Mouse (Mus musculus) forebrain, embryonic 11.5 days (tissue): ENCODE results near the gene Ube2e2. TPM values are rescaled to one million over a fixed set of nuclear protein-coding genes. Genes with fewer than 3 reads are reported as not detected.
"Not testable (repeated sequence)": the region's sequence is repeated elsewhere in the genome, so short reads cannot be mapped to it uniquely, and the experiment has no call there.

Experiments used
- ATAC-seq: fragments of 200-750 bp; cut with Nextera tagmentation; replicated peaks from 2 replicates; pipeline ENCODE4 v1.8.0; 2017; ENCODE audit warnings: moderate TSS enrichment; ENCODE audit not compliant: low FRiP score
- DNase-seq: peaks from one replicate; pipeline ENCODE4 v3.0.0-alpha.2; 2017; ENCODE audit warnings: low spot score
- H3K27ac ChIP-seq: fragments of 300-500 bp; sonication (generic); 2 replicates; pipeline ENCODE4 v1.5.1; 2014; ENCODE audit warnings: low read depth, low read length
- H3K27me3 ChIP-seq: fragments of 300-500 bp; sonication (generic); 2 replicates; pipeline ENCODE4 v1.6.1; 2014; ENCODE audit warnings: mild to moderate bottlenecking, low read length, mixed read lengths; ENCODE audit not compliant: control insufficient read depth, insufficient read depth
- H3K36me3 ChIP-seq: fragments of 300-500 bp; sonication (generic); 2 replicates; pipeline ENCODE4 v1.6.1; 2014; ENCODE audit warnings: mild to moderate bottlenecking, low read length, moderate library complexity, mixed read lengths; ENCODE audit not compliant: control insufficient read depth, insufficient read depth
- H3K4me1 ChIP-seq: fragments of 300-500 bp; sonication (generic); replicated peaks from 2 replicates; pipeline ENCODE4 v1.6.1; 2014; ENCODE audit warnings: low read length, mixed read lengths; ENCODE audit not compliant: control insufficient read depth, insufficient read depth
- H3K4me2 ChIP-seq: fragments of 300-500 bp; sonication (generic); 2 replicates; pipeline ENCODE4 v1.6.1; 2014; ENCODE audit warnings: low read depth, mild to moderate bottlenecking, low read length, moderate library complexity, mixed read lengths; ENCODE audit not compliant: severe bottlenecking
- H3K4me3 ChIP-seq: fragments of 300-500 bp; sonication (generic); 2 replicates; pipeline ENCODE4 v1.5.1; 2014; ENCODE audit warnings: low read depth, low read length
- H3K9ac ChIP-seq: fragments of 300-500 bp; sonication (generic); 2 replicates; pipeline ENCODE4 v1.6.1; 2014; ENCODE audit warnings: low read length
- H3K9me3 ChIP-seq: fragments of 300-500 bp; sonication (generic); 2 replicates; pipeline ENCODE4 v1.6.1; 2016; ENCODE audit warnings: low read length, mixed read lengths; ENCODE audit not compliant: control insufficient read depth
- WGBS: fragments of 180-500 bp; shearing (Covaris S2); extraction: QIAGEN DNeasy Blood & Tissue Kit; methylation state at CpG from one replicate; pipeline ENCODE4 v1.1.7; 2014; 5-methylcytosine and 5-hydroxymethylcytosine counted together
- polyA plus RNA-seq: library from polyadenylated mRNA; unstranded; fragments of >200 nt; fragmentation: Nextera tagmentation; extraction: Ambion mirVana; gene quantifications from 2 replicates; pipeline ENCODE4 v1.2.1, GENCODE M21; 2014

The Ube2e2 gene
- polyA plus RNA-seq, 1 experiment from 2014 or later = 52.0 TPM

DNA sequence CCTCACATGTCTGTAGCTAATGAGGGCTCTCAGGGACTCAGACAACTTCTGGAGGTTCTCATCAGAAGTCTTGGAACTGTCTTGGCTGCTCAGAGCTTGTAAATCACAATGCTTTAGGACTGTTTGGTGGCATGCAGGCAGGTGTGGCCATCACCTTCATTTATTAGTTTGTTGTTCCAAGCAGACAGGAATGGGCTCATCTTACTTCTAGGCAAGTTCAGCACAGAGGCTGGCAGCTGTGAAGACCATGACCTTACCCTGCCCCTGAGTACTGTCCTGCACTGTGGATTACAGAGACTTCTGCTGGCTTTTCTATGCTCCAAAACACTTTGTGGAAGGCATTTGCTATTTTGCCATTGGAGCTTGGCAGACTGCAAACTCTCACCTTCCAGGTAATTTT is 324.5 kb downstream of the Ube2e2 start:
- H3K4me3 ChIP-seq = no peak overlapping the region
- H3K27ac ChIP-seq = no peak overlapping the region
- H3K4me2 ChIP-seq = no peak overlapping the region
- H3K36me3 ChIP-seq = no peaks in the 10 kb centered on the region
- H3K9ac ChIP-seq = no peak overlapping the region
- H3K9me3 ChIP-seq = no peaks in the 10 kb centered on the region
- ATAC-seq = no peak
- no peak for DNase-seq
- H3K27me3 ChIP-seq = no peaks in the 10 kb centered on the region
- H3K4me1 ChIP-seq = peaks cover 5% of the 10 kb centered on the region; the same call in 1 of the 2 replicates

DNA sequence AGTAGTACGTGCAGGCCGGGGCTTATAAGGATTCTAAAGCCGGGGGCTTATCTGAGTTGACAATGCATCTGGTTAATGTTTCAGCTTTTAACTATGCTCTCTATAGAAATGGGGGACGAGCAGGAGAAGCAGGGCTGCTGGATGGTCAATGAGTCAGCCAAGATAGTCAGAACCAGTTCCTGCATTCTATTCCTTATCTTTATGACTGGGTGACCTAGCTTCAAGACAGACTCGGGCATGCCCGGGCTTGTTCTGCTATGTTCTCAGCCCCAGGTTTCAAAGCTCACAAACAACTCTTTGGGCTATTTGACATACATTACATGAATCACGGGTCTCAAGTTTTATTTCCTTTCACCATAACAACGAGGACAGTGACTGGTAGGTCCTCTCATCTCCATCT is 329.1 kb downstream of the Ube2e2 start:
- H3K4me1 ChIP-seq, H3K9me3 ChIP-seq, ATAC-seq, H3K4me3 ChIP-seq, H3K4me2 ChIP-seq, H3K36me3 ChIP-seq, DNase-seq, H3K9ac ChIP-seq, H3K27me3 ChIP-seq, H3K27ac ChIP-seq: not testable (repeated sequence)
- WGBS = 91% methylated on average over 8 of the region's 8 CpGs

DNA sequence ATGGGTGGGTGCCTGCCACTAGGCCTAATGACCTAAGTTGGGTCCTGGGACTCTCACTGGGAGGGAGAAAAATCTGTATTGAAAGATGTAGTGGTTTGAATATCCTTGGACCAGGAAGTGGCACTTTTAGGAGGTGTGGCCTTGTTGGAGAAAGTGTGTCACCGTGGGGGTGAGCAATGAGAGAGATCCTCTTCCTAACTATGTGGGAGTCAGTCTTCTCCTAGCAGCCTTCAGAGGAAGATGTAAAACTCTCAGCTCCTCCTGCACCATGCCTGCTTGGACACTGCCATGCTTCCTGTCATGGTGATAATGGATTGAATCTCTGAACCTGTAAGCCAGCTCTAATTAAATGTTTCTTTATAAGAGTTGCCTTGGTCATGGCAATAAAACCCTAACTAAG is 338.8 kb downstream of the Ube2e2 start:
- Histone ChIP-seq H3K4me3 (no peak overlapping the region), H3K27me3 (no peaks in the 10 kb centered on the region), H3K4me1 (peaks cover 3% of the 10 kb centered on the region; the same call in 1 of the 2 replicates), H3K4me2 (no peak overlapping the region), H3K9ac (no peak overlapping the region), H3K27ac (no peak overlapping the region), H3K36me3 (no peaks in the 10 kb centered on the region), H3K9me3 (no peaks in the 10 kb centered on the region)
- ATAC-seq = no peak
- DNase-seq = no peak
- WGBS = 65% methylated on average over 1 of the region's 1 CpGs

DNA sequence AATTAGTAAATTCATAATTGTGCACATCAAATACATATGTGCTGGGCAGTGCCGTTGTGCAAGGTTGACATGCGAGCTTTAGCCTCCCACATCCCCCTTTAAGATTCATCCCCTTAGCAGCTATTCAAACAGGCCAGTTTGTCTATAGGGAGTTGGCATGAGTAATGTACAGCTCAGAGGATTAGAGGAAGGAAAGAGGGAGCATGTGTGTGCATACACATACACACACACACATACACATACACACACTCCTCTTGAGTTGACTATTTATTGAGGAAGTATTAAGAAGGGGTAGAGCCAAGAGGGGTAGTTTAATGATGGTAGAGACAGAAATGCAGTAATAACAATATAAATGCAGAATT is 339.5 kb downstream of the Ube2e2 start:
- H3K9ac ChIP-seq = no peak overlapping the region
- peaks cover 3% of the 10 kb centered on the region; the same call in 1 of the 2 replicates for H3K4me1 ChIP-seq
- no peak for DNase-seq
- H3K27me3 ChIP-seq = no peaks in the 10 kb centered on the region
- no peaks in the 10 kb centered on the region for H3K9me3 ChIP-seq
- WGBS = 60% methylated on average over 2 of the region's 2 CpGs
- peak; percentile 33; the same call in 1 of the 2 replicates for ATAC-seq
- no peak overlapping the region for H3K27ac ChIP-seq
- no peaks in the 10 kb centered on the region for H3K36me3 ChIP-seq
- H3K4me2 ChIP-seq = no peak overlapping the region
- H3K4me3 ChIP-seq = no peak overlapping the region

GRCm38 (mm10) chr14:18553987-18554626 is 340.0 kb downstream of the Ube2e2 start:
- DNase-seq = peak; percentile 19
- Histone ChIP-seq H3K36me3 (no peaks in the 10 kb centered on the region), H3K4me2 (no peak overlapping the region), H3K27ac (no peak overlapping the region), H3K27me3 (no peaks in the 10 kb centered on the region), H3K4me3 (no peak overlapping the region), H3K9ac (no peak overlapping the region), H3K9me3 (no peaks in the 10 kb centered on the region), H3K4me1 (peaks cover 3% of the 10 kb centered on the region; the same call in 1 of the 2 replicates)
- ATAC-seq = peak; percentile 42
- 49% methylated on average over 3 of the region's 3 CpGs for WGBS

GRCm38 (mm10) chr14:18547541-18547940 is 346.5 kb downstream of the Ube2e2 start:
- DNase-seq = no peak
- ATAC-seq = no peak
- WGBS = 80% methylated on average over 5 of the region's 5 CpGs

DNA sequence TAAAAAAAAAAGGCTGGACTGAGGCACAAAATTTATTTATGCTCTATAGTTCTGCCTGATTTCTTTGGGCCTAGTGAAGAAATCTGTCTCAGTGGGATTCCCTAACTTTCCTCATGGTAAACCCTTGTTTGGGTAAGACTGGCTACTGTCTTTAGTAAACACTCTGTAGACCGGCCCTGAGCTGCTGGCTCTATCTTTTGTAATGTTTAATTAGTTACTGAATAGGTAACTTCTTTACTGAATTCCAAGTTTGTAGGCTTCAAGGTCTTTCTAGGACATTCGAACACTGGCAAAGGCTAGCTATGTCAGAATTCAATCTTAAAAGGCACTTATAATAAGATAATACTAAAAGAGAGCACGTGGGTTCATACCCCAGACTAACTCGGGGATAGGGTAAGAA is 355.0 kb downstream of the Ube2e2 start:
- ATAC-seq, DNase-seq, H3K27me3 ChIP-seq, H3K9me3 ChIP-seq, H3K36me3 ChIP-seq, H3K4me2 ChIP-seq, H3K9ac ChIP-seq, H3K4me3 ChIP-seq, H3K4me1 ChIP-seq, H3K27ac ChIP-seq: not testable (repeated sequence)
- 65% methylated on average over 4 of the region's 4 CpGs for WGBS

More at GRCm38 (mm10) chr14:18547541-18547940, 346.5 kb downstream of the Ube2e2 start:
- Histone ChIP-seq H3K9ac (no peak overlapping the region), H3K36me3 (no peaks in the 10 kb centered on the region), H3K4me1 (no peaks in the 10 kb centered on the region), H3K4me2 (no peak overlapping the region), H3K4me3 (no peak overlapping the region), H3K27me3 (no peaks in the 10 kb centered on the region), H3K9me3 (no peaks in the 10 kb centered on the region), H3K27ac (no peak overlapping the region)

DNA sequence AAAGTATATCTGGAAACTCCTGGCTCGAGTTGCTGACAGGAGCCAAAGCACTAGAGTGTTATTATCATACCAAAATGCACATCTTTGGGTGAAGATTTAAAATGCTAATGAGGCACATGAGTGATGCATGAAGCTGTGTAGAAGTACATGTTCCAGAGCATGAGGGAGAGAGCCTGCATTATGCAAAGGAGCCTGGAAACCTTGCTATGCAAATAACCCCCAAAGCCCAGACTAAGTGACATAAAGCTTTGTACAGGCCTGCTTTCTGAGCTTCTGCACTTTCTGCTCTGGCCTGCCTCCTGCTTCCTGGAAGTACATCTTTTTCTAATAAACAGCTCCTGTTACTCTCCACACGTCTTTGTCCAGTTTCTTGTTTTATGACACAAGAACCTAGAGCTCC is 363.2 kb downstream of the Ube2e2 start:
- no peaks in the 10 kb centered on the region for H3K9me3 ChIP-seq
- H3K4me1 ChIP-seq = no peaks in the 10 kb centered on the region
- no peak overlapping the region for H3K4me2 ChIP-seq
- ATAC-seq = no peak
- 85% methylated on average over 2 of the region's 2 CpGs for WGBS
- no peak overlapping the region for H3K4me3 ChIP-seq
- DNase-seq = peak; percentile 3
- no peaks in the 10 kb centered on the region for H3K27me3 ChIP-seq
- H3K36me3 ChIP-seq = no peaks in the 10 kb centered on the region
- no peak overlapping the region for H3K9ac ChIP-seq
- H3K27ac ChIP-seq = no peak overlapping the region

DNA sequence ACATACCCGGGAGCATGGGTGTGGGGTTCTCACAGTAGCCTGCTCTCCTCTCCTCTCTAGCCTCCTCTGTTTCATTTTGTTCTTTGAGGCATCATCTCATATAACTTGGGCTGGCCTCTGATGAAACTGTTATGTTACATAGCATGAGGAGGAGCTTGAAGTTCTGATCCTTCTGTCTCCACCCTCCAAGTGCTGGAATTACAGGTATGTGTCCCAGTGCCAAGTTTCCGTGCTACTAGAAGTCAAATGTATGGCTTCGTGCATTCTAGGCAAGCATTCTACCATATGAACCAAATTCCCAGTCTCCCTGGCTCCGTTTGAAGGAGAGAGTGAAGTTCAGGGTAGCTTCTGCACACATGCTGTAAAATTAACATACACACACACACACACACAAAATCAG is 363.6 kb downstream of the Ube2e2 start:
- ATAC-seq (no peak), DNase-seq (peak; percentile 6)
- no peaks in the 10 kb centered on the region for H3K4me1 ChIP-seq
- no peak overlapping the region for H3K27ac ChIP-seq
- H3K9me3 ChIP-seq = no peaks in the 10 kb centered on the region
- no peak overlapping the region for H3K9ac ChIP-seq
- 88% methylated on average over 4 of the region's 4 CpGs for WGBS
- no peak overlapping the region for H3K4me2 ChIP-seq
- H3K27me3 ChIP-seq = no peaks in the 10 kb centered on the region
- no peak overlapping the region for H3K4me3 ChIP-seq
- no peaks in the 10 kb centered on the region for H3K36me3 ChIP-seq
